Mouse (Mus musculus) bone marrow, adult 2 months (tissue): ENCODE data around the gene Mst1r. TPM values are rescaled to one million over a fixed set of nuclear protein-coding genes. Genes with fewer than 3 reads are reported as not detected.

Experiments
- H3K27ac ChIP-seq: fragments of 200-500 bp; 2 replicates; pipeline ENCODE4 v1.5.1; 2012; ENCODE audit warnings: low read depth, mild to moderate bottlenecking, control low read depth, inconsistent platforms, low read length; ENCODE audit not compliant: control insufficient read depth, poor library complexity, insufficient read depth
- H3K4me1 ChIP-seq: fragments of 200-500 bp; 2 replicates; pipeline ENCODE4 v1.6.1; 2011; ENCODE audit warnings: low read length; ENCODE audit not compliant: control insufficient read depth, insufficient read depth
- H3K4me3 ChIP-seq: fragments of 200-500 bp; replicated peaks from 2 replicates; pipeline ENCODE3; 2011; ENCODE audit warnings: mild to moderate bottlenecking, low read depth, low read length, control low read depth; ENCODE audit not compliant: control insufficient read depth
- CTCF ChIP-seq: fragments of 200-500 bp; IDR thresholded peaks from 2 replicates; pipeline ENCODE4 v1.5.1; 2011; ENCODE audit warnings: low read length, control low read depth; ENCODE audit not compliant: control insufficient read depth, insufficient read depth
- POLR2A ChIP-seq: fragments of 200-500 bp; IDR thresholded peaks from 2 replicates; pipeline ENCODE4 v1.6.1; 2011; ENCODE audit warnings: low read depth, mild to moderate bottlenecking, control low read depth, low read length, borderline replicate concordance; ENCODE audit not compliant: control insufficient read depth
- WGBS: fragments of 180-500 bp; shearing (Covaris S2); methylation state at CpG from one replicate; pipeline ENCODE4 v1.1.7; 2018; 5-methylcytosine and 5-hydroxymethylcytosine counted together
- polyA plus RNA-seq: library from polyadenylated mRNA; stranded (reverse); fragments of >200 nt; gene quantifications from 2 replicates; pipeline ENCODE4 v1.2.4, GENCODE M21; 2011; ENCODE audit warnings: low replicate concordance; ENCODE audit not compliant: missing spikeins, insufficient read depth, insufficient read length

Gene Mst1r
- polyA plus RNA-seq, 1 experiment, result 0.75 TPM

- TF ChIP-seq POLR2A (no peak), CTCF (no peak)
- 1% methylated on average over 18 of the region's 18 CpGs for WGBS
- peak overlapping the region; percentile 74 for H3K27ac ChIP-seq
- H3K4me3 ChIP-seq, result peak overlapping the region; percentile 92
- no peaks in the 10 kb centered on the region for H3K4me1 ChIP-seq
These were observed 18.3 kb upstream of the Mst1r start for GRCm38 (mm10) chr9:107888267-107888850.

GRCm38 (mm10) chr9:107890260-107890659 lies 16.4 kb upstream of the Mst1r start:
- no peak overlapping the region for H3K4me3 ChIP-seq
- TF ChIP-seq CTCF, result no peak
- no peak for TF ChIP-seq POLR2A
- H3K4me1 ChIP-seq, result no peaks in the 10 kb centered on the region
- H3K27ac ChIP-seq, result no peak overlapping the region
- 87% methylated on average over 6 of the region's 6 CpGs for WGBS

- 85% methylated on average over 1 of the region's 1 CpGs for WGBS
- Histone ChIP-seq H3K4me1 (no peaks in the 10 kb centered on the region), H3K27ac (no peak overlapping the region), H3K4me3 (no peak overlapping the region)
- TF ChIP-seq CTCF (peak; percentile 64), POLR2A (no peak)
These were observed 15.7 kb upstream of the Mst1r start for GRCm38 (mm10) chr9:107891023-107891422.

GRCm38 (mm10) chr9:107898563-107898962 lies 8.1 kb upstream of the Mst1r start:
- H3K4me3 ChIP-seq, result no peak overlapping the region
- no peaks in the 10 kb centered on the region for H3K4me1 ChIP-seq
- WGBS, result 90% methylated on average over 10 of the region's 10 CpGs

GRCm38 (mm10) chr9:107899855-107900254 lies 6.8 kb upstream of the Mst1r start:
- H3K27ac ChIP-seq, result no peak overlapping the region; the same call in 1 of the 2 replicates
- H3K4me1 ChIP-seq, result no peaks in the 10 kb centered on the region
- 81% methylated on average over 12 of the region's 12 CpGs for WGBS
- H3K4me3 ChIP-seq, result no peak overlapping the region
- TF ChIP-seq POLR2A, result no peak
- TF ChIP-seq CTCF, result no peak

More at GRCm38 (mm10) chr9:107898563-107898962, 8.1 kb upstream of the Mst1r start:
- H3K27ac ChIP-seq, result no peak overlapping the region
- TF ChIP-seq CTCF (no peak), POLR2A (no peak)

GRCm38 (mm10) chr9:107900840-107901626 lies 5.6 kb upstream of the Mst1r start:
- Histone ChIP-seq H3K4me1 (no peaks in the 10 kb centered on the region), H3K27ac (peak overlapping the region; percentile 20; the same call in 1 of the 2 replicates), H3K4me3 (no peak overlapping the region)
- TF ChIP-seq POLR2A (no peak), CTCF (peak; percentile 67)
- 37% methylated on average over 44 of the region's 44 CpGs for WGBS

- TF ChIP-seq POLR2A (no peak), CTCF (no peak)
- Histone ChIP-seq H3K4me3 (no peak overlapping the region), H3K27ac (no peak overlapping the region), H3K4me1 (no peaks in the 10 kb centered on the region; the same call in 1 of the 2 replicates)
- WGBS, result 58% methylated on average over 17 of the region's 17 CpGs
These were observed 5.1 kb upstream of the Mst1r start for GRCm38 (mm10) chr9:107901627-107901914.

GRCm38 (mm10) chr9:107904726-107905125 lies 1.9 kb upstream of the Mst1r start:
- 3% methylated on average over 4 of the region's 4 CpGs for WGBS
- H3K4me1 ChIP-seq, result no peaks in the 10 kb centered on the region; the same call in 1 of the 2 replicates
- peak; percentile 93 for TF ChIP-seq CTCF
- no peak for TF ChIP-seq POLR2A

More at GRCm38 (mm10) chr9:107904726-107905125, 1.9 kb upstream of the Mst1r start:
- Histone ChIP-seq H3K4me3 (no peak overlapping the region), H3K27ac (no peak overlapping the region)
